Mouse (Mus musculus) cerebellum, adult 9-11 months (tissue): ENCODE measurements around the gene Entpd3.

Experiments
- DNase-seq: peaks from one replicate; pipeline ENCODE4 v3.0.0; 2022

The Entpd3 gene

GRCm38 (mm10) chr9:120541411-120541810 lies 1.8 kb downstream of the Entpd3 start:
- no peak for DNase-seq

GRCm38 (mm10) chr9:120542241-120542640 lies 2.6 kb downstream of the Entpd3 start:
- DNase-seq: no peak

DNA sequence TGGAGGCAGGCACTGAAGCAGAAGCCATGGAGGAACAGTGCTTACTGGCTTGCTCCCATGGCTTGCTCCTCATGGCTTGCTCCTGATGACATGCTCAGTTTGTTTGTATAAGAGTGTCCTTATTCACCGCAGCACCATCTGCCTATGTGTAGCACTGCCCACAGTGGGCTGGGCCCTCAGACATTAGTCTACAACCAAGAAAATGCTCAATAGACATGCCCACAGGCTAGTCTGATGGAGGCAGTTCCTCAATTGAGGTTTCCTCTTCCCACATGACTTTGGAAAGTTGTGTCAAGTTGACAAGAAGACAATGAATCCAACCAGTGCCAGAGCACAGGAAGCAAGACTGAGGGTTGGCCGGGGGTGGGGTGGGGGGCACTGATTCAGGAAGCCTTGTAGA lies 6.4 kb downstream of the Entpd3 start:
- DNase-seq: no peak

DNA sequence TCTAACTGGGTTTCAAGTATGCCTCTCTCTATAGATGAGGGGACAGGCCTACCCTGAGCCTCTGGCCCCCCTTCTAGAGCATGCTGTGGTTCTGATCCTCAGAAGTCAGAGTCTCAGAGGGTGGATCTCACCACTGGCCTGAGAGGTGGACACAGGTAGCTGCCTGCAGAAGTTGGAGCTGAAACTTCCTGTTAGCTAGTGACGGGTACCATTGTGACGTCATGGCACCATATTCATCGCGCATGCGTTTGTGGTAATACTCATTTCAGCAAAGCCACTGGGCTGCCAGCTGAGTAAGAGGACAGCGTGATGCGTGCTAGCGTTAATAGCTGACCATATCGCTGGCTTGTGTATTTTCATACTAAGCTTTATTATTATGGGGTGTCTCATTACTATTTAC lies 6.9 kb downstream of the Entpd3 start:
- DNase-seq: no peak

DNA sequence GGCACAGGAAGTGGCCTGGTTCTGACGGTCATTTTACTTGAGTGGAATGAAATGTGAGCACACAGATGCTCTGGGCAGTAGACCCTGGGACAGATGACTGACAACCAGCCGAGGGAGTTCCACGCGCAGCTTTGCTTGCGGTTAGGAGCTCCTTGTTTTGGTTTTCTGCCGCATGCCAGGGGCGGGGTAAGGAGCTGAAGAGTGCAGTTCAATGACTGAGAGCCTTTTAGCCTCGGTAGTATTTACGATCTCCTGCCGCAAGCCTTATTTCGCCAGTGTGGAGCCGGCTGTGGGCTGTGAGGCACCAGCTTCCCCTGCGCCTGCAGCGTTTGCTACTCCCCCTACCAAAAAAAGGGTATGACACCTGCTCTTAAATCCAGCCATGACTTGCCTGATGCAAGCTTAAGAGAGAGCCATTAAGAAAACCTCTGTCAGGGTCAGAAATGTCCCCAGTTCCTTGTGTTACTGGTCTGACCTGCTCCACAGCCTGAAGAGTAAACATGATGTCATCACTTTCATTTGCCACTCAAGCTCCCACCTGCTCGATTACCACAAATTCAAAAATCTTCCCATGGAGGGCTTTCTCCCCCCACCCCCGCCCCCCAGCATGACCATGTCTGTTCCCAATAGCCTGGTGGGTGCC lies 7.5 kb downstream of the Entpd3 start:
- no peak for DNase-seq

DNA sequence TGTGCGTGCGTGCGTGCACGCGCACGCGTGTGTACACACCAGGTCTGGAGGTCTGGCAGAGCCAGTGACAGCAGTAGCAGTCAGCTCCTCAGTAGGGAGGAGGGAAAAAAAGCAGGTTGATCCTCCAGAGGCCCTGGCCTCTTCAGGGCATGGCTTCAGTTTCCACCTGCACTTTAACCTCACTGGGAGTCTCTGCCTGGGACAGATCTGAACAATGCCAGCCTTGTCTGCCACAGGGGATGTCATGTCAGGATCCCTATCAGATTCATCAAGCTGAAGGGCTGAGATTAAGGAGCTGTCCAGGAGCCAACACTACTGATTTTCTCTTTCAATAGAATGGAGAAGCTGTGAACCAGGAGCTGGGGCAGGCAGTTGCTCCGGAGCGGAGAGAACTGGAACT lies 11.2 kb downstream of the Entpd3 start:
- DNase-seq: no peak

DNA sequence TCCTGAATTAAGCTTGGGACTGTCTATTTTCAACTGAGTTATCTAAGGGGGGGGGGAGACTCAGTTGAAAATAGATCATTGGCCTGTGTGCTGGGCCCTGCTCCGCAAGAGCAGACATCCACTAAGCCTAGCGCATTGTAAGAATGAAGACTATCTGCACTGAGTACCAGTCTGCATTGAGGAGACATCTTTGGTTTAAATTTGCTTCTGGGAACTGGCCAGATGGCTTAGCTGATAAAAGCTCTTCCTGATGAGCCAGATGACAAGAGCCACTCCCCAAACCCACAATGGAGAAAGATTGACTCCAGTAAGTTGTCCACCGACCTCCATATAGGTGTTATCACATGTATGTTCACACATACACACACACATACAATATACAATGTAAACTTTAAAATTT lies 24.0 kb downstream of the Entpd3 start:
- no peak for DNase-seq

GRCm38 (mm10) chr9:120564247-120564646 lies 24.6 kb downstream of the Entpd3 start:
- no peak for DNase-seq

DNA sequence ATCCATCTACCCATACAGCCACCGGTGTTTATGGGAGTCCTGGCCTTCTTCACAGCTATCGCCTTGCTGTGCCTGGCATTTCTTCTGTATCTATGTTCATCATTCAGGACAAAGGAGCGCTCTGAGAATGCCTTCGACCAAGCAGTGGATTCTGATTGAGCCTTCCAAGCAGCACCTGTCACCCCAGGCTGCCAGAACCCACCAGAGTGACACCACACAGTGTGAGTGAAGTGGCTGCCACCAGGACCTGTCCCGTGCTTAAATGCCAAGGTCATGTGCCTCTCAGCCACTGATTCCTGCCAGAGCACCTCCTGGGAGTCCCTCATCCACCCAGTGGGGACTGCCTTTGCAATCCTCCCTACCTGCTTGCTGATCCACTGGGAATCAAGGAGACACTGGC lies 26.8 kb downstream of the Entpd3 start:
- DNase-seq: no peak

DNA sequence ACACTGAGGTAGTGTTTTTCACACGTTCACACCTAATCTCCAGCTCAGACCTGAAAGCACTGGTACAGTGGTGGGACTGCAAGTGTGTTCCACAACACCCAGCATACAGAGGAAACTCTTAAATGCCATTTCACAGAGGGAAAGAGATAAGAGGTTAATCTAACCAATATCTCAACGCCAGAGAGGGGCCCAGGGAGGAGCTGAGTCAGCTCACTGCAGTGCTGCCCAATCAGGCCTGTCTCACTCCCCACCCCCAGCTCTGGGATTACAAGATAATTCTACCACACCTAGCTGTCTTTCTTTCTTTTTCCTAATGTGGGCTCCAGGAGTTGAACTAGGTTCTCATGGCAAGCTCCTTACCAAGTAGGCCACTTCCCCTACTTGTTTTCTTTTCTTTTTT lies 29.3 kb downstream of the Entpd3 start:
- no peak for DNase-seq

DNA sequence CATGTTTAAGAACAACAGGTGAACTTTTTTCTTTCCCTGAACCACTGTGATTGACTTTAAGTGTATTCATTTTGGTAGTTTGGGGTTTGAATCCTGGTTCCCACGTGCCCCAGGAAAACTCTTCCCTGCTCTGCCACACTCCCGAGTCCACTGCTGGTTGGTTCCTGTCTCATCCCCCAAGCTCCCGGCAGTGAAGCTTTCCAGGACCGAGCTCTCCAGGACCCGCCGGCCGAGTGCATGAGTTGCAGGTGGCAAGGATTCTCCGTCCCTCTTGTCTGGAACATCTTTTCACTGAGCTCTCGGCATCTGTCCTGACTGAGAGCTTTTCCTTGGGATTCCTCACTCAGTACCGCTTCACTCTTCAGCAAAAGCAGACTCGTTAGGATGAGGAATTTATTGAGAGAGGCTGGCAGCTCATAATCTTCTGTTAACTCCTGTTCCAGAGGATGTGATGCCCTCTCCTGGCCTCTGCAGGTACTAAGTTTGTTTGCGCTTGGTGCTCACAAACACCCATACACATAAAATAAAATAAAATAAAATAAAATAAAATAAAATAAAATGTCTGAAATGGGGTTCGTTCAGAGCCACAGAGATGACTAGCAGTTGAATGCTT lies 30.2 kb downstream of the Entpd3 start:
- DNase-seq: peak; percentile 35

GRCm38 (mm10) chr9:120570334-120570725 lies 30.7 kb downstream of the Entpd3 start:
- peak; percentile 30 for DNase-seq

- DNase-seq: peak; percentile 97
Observed at GRCm38 (mm10) chr9:120570741-120571592, 31.3 kb downstream of the Entpd3 start, which contains the start of gene Rpl14. Rpl14 (plus strand) TSS chr9:120571444.

DNA sequence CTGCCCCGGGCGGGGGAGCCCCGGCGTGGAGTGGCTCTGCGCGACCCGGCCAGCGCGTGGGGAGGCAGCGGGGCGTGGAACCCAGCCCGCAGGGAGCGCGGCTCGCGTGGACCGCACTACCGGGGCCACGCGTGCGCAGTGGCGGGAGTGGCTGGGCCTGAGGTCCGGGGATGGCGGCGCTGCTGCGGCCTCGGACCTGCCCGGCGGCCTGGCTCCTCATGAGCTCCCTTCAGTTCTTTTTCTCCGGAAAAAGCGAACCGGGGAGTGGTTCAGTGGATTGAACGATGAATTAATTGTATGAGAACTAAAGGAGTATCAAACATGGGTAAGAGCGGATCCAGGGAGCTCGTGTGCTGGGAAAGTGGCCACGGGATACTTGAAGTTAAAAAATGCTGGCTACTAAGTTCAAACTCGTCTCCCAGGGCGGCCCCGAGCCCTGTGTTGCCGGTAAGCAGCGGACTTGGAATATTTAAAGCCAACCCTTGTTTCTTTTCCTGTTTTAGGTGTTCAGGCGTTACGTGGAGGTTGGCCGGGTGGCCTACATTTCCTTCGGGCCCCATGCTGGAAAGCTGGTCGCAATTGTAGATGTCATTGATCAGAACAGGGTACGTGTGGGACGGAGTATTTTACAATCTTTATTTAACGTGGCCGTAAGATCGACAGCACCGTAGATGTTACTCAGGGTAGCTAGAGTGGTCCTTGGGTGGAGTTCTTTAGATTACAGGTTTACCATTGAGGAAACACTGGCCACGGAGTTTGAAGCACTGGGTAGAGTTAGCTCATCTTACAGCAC lies 32.2 kb downstream of the Entpd3 start:
- DNase-seq: no peak

DNA sequence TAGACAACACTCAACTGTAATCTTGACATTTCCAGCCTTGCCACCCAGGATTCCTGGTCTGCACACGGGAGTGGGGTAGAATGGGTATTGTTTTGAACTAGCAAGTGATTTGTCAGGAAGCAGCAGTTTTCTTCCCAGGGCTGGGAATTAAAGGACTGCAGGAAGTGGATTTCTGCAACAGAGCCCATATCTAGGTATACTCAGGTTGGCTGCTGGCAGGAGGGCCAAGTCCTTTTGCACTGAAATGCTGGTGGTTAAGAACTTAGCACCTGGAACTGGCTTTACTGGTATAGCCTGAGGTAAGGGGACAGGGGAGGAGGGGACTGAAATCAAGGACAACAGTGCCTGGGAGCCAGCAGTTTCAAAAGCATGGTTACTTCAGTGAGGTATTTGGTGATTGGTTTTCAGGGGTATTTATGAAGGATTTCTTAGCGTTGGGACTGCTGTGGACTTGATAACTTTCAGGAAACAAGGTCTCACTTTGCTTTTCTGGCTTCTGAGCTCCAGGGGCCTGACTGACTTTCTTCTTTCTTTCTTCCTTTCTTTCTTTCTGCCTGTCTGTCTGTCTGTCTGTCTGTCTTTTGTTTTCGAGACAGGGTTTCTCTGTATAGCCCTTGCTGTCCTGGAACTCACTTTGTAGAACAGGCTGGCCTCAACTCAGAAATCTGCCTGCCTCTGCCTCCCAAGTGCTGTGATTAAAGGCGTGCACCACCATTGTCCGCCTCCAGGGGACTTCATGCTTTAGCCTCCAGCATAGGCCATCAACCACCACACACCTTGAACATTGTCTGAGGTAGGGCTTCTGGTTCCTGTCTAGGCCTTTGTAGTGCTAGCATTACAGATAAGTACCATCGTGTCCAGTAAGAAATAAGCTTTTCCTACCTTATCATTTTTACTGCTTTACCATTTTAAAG lies 36.4 kb downstream of the Entpd3 start:
- no peak for DNase-seq

DNA sequence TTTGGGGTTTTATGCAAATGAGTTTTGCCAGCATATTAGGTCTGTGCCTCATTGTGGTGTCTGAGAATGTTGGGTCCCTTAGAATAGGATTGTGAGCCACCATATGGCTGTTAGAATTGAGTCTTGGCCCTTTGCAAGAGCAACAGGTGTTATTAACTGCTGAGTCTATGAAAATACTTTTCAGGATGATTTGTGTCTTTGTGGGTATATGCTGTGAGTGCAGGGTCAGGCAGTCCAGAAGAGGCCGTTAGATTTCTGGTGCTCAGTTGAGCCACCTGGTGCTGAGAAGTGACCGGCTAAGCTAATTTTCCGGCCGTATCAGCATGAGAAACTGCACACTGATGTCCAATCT lies 37.0 kb downstream of the Entpd3 start:
- DNase-seq: no peak

- peak; percentile 91 for DNase-seq
Observed at GRCm38 (mm10) chr9:120577133-120577651, 37.6 kb downstream of the Entpd3 start.

GRCm38 (mm10) chr9:120577706-120578405 lies 38.2 kb downstream of the Entpd3 start:
- no peak for DNase-seq

- peak; percentile 36 for DNase-seq
Observed at GRCm38 (mm10) chr9:120578701-120579100, 39.1 kb downstream of the Entpd3 start.

- no peak for DNase-seq
Observed at GRCm38 (mm10) chr9:120579808-120580207, 40.2 kb downstream of the Entpd3 start.

- peak; percentile 31 for DNase-seq
Observed at GRCm38 (mm10) chr9:120581941-120582618, 42.5 kb downstream of the Entpd3 start.
